Mouse (Mus musculus) forebrain, embryonic 14.5 days (tissue): ENCODE data around the gene 4933402N03Rik. TPM values are rescaled to one million over a fixed set of nuclear protein-coding genes. Genes with fewer than 3 reads are reported as not detected.

Experiments
- ATAC-seq: fragments of 200-750 bp; cut with Nextera tagmentation; 2 replicates; pipeline ENCODE4 v1.8.0; 2017; ENCODE audit warnings: mild to moderate bottlenecking, moderate library complexity
- DNase-seq: peaks from one replicate; pipeline ENCODE4 v3.0.0-alpha.2; 2015; ENCODE audit warnings: low spot score
- H3K27ac ChIP-seq: fragments of 300-500 bp; sonication (generic); 2 replicates; pipeline ENCODE4 v1.5.1; 2014; ENCODE audit warnings: low read depth, mild to moderate bottlenecking, control low read depth, low read length, moderate library complexity
- H3K27me3 ChIP-seq: fragments of 300-500 bp; sonication (generic); replicated peaks from 2 replicates; pipeline ENCODE4 v1.6.1; 2014; ENCODE audit warnings: low read length, control low read depth, mixed read lengths; ENCODE audit not compliant: control insufficient read depth, insufficient read depth
- H3K36me3 ChIP-seq: fragments of 300-500 bp; sonication (generic); 2 replicates; pipeline ENCODE4 v1.6.1; 2014; ENCODE audit warnings: low read length, control low read depth; ENCODE audit not compliant: control insufficient read depth, insufficient read depth
- H3K4me1 ChIP-seq: fragments of 300-500 bp; sonication (generic); 2 replicates; pipeline ENCODE4 v1.6.1; 2014; ENCODE audit warnings: antibody characterized with exemption, low read length, control low read depth; ENCODE audit not compliant: control insufficient read depth, insufficient read depth
- H3K4me2 ChIP-seq: fragments of 300-500 bp; sonication (generic); 2 replicates; pipeline ENCODE4 v1.6.1; 2014; ENCODE audit warnings: mild to moderate bottlenecking, control low read depth, low read length
- H3K4me3 ChIP-seq: fragments of 300-500 bp; sonication (generic); 2 replicates; pipeline ENCODE4 v1.5.1; 2014; ENCODE audit warnings: low read depth, low read length, control low read depth
- H3K9ac ChIP-seq: fragments of 300-500 bp; sonication (generic); 2 replicates; pipeline ENCODE4 v1.6.1; 2014; ENCODE audit warnings: mild to moderate bottlenecking, low read length, control low read depth, moderate library complexity
- H3K9me3 ChIP-seq: fragments of 300-500 bp; sonication (generic); replicated peaks from 2 replicates; pipeline ENCODE4 v1.6.1; 2016; ENCODE audit warnings: low read length, control low read depth, mixed read lengths; ENCODE audit not compliant: control insufficient read depth
- WGBS: fragments of 180-500 bp; shearing (Covaris S2); extraction: QIAGEN DNeasy Blood & Tissue Kit; methylation state at CpG from one replicate; pipeline ENCODE4 v1.1.7; 2014; 5-methylcytosine and 5-hydroxymethylcytosine counted together
- polyA plus RNA-seq: library from polyadenylated mRNA; unstranded; fragments of >200 nt; fragmentation: Nextera tagmentation; extraction: Ambion mirVana; gene quantifications from 2 replicates; pipeline ENCODE4 v1.2.1, GENCODE M21; 2014

4933402N03Rik gene
- polyA plus RNA-seq, 1 experiment from 2014 or later: not detected

- Histone ChIP-seq H3K4me2 (no peak overlapping the region), H3K27me3 (no peaks in the 10 kb centered on the region), H3K9ac (no peak overlapping the region), H3K36me3 (no peaks in the 10 kb centered on the region), H3K9me3 (no peaks in the 10 kb centered on the region), H3K27ac (no peak overlapping the region), H3K4me3 (no peak overlapping the region), H3K4me1 (no peaks in the 10 kb centered on the region)
- WGBS: 87% methylated on average over 5 of the region's 5 CpGs
- no peak for DNase-seq
- no peak for ATAC-seq
Measured at GRCm38 (mm10) chr7:131153044-131153443, 6.9 kb upstream of the 4933402N03Rik start.

GRCm38 (mm10) chr7:131150179-131150578 is 4.1 kb upstream of the 4933402N03Rik start:
- H3K9ac ChIP-seq: no peak overlapping the region
- H3K4me3 ChIP-seq: no peak overlapping the region
- no peak overlapping the region for H3K4me2 ChIP-seq
- no peaks in the 10 kb centered on the region for H3K4me1 ChIP-seq
- ATAC-seq (no peak), DNase-seq (no peak)
- H3K9me3 ChIP-seq: no peaks in the 10 kb centered on the region
- no peak overlapping the region for H3K27ac ChIP-seq
- 83% methylated on average over 3 of the region's 3 CpGs for WGBS
- no peaks in the 10 kb centered on the region for H3K27me3 ChIP-seq
- no peaks in the 10 kb centered on the region for H3K36me3 ChIP-seq

- Histone ChIP-seq H3K27me3 (no peaks in the 10 kb centered on the region), H3K9ac (no peak overlapping the region), H3K36me3 (no peaks in the 10 kb centered on the region), H3K27ac (no peak overlapping the region), H3K9me3 (no peaks in the 10 kb centered on the region), H3K4me3 (no peak overlapping the region), H3K4me1 (no peaks in the 10 kb centered on the region), H3K4me2 (no peak overlapping the region)
- 76% methylated on average over 3 of the region's 3 CpGs for WGBS
- DNase-seq (no peak), ATAC-seq (no peak)
Measured at GRCm38 (mm10) chr7:131133181-131133580, 12.9 kb downstream of the 4933402N03Rik start.

- H3K4me3 ChIP-seq: no peak overlapping the region
- H3K4me1 ChIP-seq: no peaks in the 10 kb centered on the region
- no peaks in the 10 kb centered on the region for H3K27me3 ChIP-seq
- no peaks in the 10 kb centered on the region for H3K36me3 ChIP-seq
- H3K9ac ChIP-seq: no peak overlapping the region
- 76% methylated on average over 12 of the region's 12 CpGs for WGBS
- no peak for DNase-seq
- ATAC-seq: no peak
- no peak overlapping the region for H3K27ac ChIP-seq
- H3K4me2 ChIP-seq: no peak overlapping the region
- no peaks in the 10 kb centered on the region for H3K9me3 ChIP-seq
Measured at GRCm38 (mm10) chr7:131130021-131130420, 16.1 kb downstream of the 4933402N03Rik start.

GRCm38 (mm10) chr7:131122210-131122807 is 23.8 kb downstream of the 4933402N03Rik start:
- 98% methylated on average over 2 of the region's 2 CpGs for WGBS
- DNase-seq: no peak

GRCm38 (mm10) chr7:131114434-131114833 is 31.7 kb downstream of the 4933402N03Rik start:
- no peak overlapping the region for H3K4me3 ChIP-seq

More at GRCm38 (mm10) chr7:131122210-131122807, 23.8 kb downstream of the 4933402N03Rik start:
- Histone ChIP-seq H3K27me3 (no peaks in the 10 kb centered on the region), H3K9me3 (no peaks in the 10 kb centered on the region), H3K9ac (no peak overlapping the region), H3K27ac (no peak overlapping the region), H3K4me2 (no peak overlapping the region), H3K4me1 (no peaks in the 10 kb centered on the region), H3K4me3 (no peak overlapping the region), H3K36me3 (no peaks in the 10 kb centered on the region)
- no peak for ATAC-seq

GRCm38 (mm10) chr7:131113676-131114075 is 32.4 kb downstream of the 4933402N03Rik start:
- DNase-seq: no peak
- ATAC-seq: no peak
- H3K4me1 ChIP-seq: no peaks in the 10 kb centered on the region

More at GRCm38 (mm10) chr7:131114434-131114833, 31.7 kb downstream of the 4933402N03Rik start:
- no peak overlapping the region for H3K4me2 ChIP-seq
- no peak overlapping the region for H3K27ac ChIP-seq
- no peak overlapping the region for H3K9ac ChIP-seq
- H3K36me3 ChIP-seq: no peaks in the 10 kb centered on the region
- H3K27me3 ChIP-seq: no peaks in the 10 kb centered on the region
- no peak for DNase-seq
- WGBS: 89% methylated on average over 2 of the region's 2 CpGs
- ATAC-seq: no peak
- no peaks in the 10 kb centered on the region for H3K9me3 ChIP-seq
- H3K4me1 ChIP-seq: no peaks in the 10 kb centered on the region

GRCm38 (mm10) chr7:131112486-131112885 is 33.6 kb downstream of the 4933402N03Rik start:
- DNase-seq (peak; percentile 77), ATAC-seq (no peak)
- Histone ChIP-seq H3K9me3 (no peaks in the 10 kb centered on the region), H3K4me2 (no peak overlapping the region), H3K36me3 (no peaks in the 10 kb centered on the region), H3K27me3 (no peaks in the 10 kb centered on the region), H3K27ac (no peak overlapping the region), H3K9ac (no peak overlapping the region), H3K4me1 (no peaks in the 10 kb centered on the region), H3K4me3 (no peak overlapping the region)
- WGBS: 27% methylated on average over 3 of the region's 3 CpGs

More at GRCm38 (mm10) chr7:131113676-131114075, 32.4 kb downstream of the 4933402N03Rik start:
- Histone ChIP-seq H3K27me3 (no peaks in the 10 kb centered on the region), H3K27ac (no peak overlapping the region), H3K9me3 (no peaks in the 10 kb centered on the region), H3K36me3 (no peaks in the 10 kb centered on the region), H3K4me2 (no peak overlapping the region), H3K4me3 (no peak overlapping the region), H3K9ac (no peak overlapping the region)
- WGBS: 76% methylated on average over 6 of the region's 6 CpGs
